Mouse (Mus musculus): ENCODE measurements around the gene Rab8a. TPM values are rescaled to one million over a fixed set of nuclear protein-coding genes. Genes with fewer than 3 reads are reported as not detected.
"Not testable (repeated sequence)": the region's sequence is repeated elsewhere in the genome, so short reads cannot be mapped to it uniquely, and the experiment has no call there.

The Rab8a gene
- 113 and 114 TPM in 2 replicates for polyA plus RNA-seq (2016; fragmentation: Nextera tagmentation; extraction: Ambion mirVana)

- Histone ChIP-seq H3K4me1 (peaks cover 12% of the 10 kb centered on the region), H3K4me2 (replicated peaks) (peak within 1 kb of the TSS; percentile 82), H3K9ac (peak within 1 kb of the TSS; percentile 93), H3K4me3 (peak within 1 kb of the TSS; percentile 90), H3K27me3 (replicated peaks) (no peaks in the 10 kb centered on the region), H3K36me3 (peaks cover 5% of the 10 kb centered on the region), H3K27ac (peak within 1 kb of the TSS; percentile 43; the same call in 1 of the 2 replicates), H3K9me3 (no peaks in the 10 kb centered on the region)
- peak; percentile 99 for ATAC-seq (ENCODE audit: low FRiP score, low read depth)
- under 1% methylated on average over 82 of the region's 82 CpGs for WGBS
Measured at GRCm38 (mm10) chr8:72160707-72161697, at the start of gene Rab8a. TSS of gene Rab8a (plus strand) at chr8:72161200.

- H3K27ac ChIP-seq = no peak overlapping the region
- no peaks in the 10 kb centered on the region for H3K9me3 ChIP-seq
- no peaks in the 10 kb centered on the region for H3K4me1 ChIP-seq
- H3K27me3 ChIP-seq (replicated peaks) = 0 out of 2 replicates have a peak, but pooled peaks cover 3% of the 10 kb centered on the region
- no peak overlapping the region for H3K4me3 ChIP-seq
- no peak overlapping the region for H3K4me2 ChIP-seq (replicated peaks)
- H3K36me3 ChIP-seq = no peaks in the 10 kb centered on the region
- H3K9ac ChIP-seq = no peak overlapping the region
- no peak for ATAC-seq (ENCODE audit: low FRiP score, low read depth)
- 75% methylated on average over 3 of the region's 3 CpGs for WGBS
Measured at GRCm38 (mm10) chr8:72112486-72112885, 48.5 kb upstream of the Rab8a start.

GRCm38 (mm10) chr8:72115202-72115601 is 45.8 kb upstream of the Rab8a start:
- H3K4me1 ChIP-seq = no peaks in the 10 kb centered on the region
- H3K9ac ChIP-seq = no peak overlapping the region
- no peak overlapping the region for H3K4me2 ChIP-seq (replicated peaks)
- no peak overlapping the region for H3K4me3 ChIP-seq
- no peaks in the 10 kb centered on the region for H3K27me3 ChIP-seq (replicated peaks)
- 90% methylated on average over 2 of the region's 2 CpGs for WGBS
- no peak for ATAC-seq (ENCODE audit: low FRiP score, low read depth)
- H3K36me3 ChIP-seq = no peaks in the 10 kb centered on the region
- no peaks in the 10 kb centered on the region for H3K9me3 ChIP-seq
- no peak overlapping the region for H3K27ac ChIP-seq

- no peaks in the 10 kb centered on the region for H3K27me3 ChIP-seq (replicated peaks)
Measured at GRCm38 (mm10) chr8:72118616-72119015, 42.4 kb upstream of the Rab8a start.

GRCm38 (mm10) chr8:72121486-72121885 is 39.5 kb upstream of the Rab8a start:
- H3K27ac ChIP-seq; ATAC-seq (ENCODE audit: low FRiP score, low read depth); H3K36me3 ChIP-seq; H3K9ac ChIP-seq; H3K4me1 ChIP-seq; H3K4me3 ChIP-seq; H3K27me3 ChIP-seq (replicated peaks); H3K9me3 ChIP-seq; H3K4me2 ChIP-seq (replicated peaks): not testable (repeated sequence)
- WGBS = 64% methylated on average over 3 of the region's 3 CpGs

More at GRCm38 (mm10) chr8:72118616-72119015, 42.4 kb upstream of the Rab8a start:
- Histone ChIP-seq H3K4me1 (no peaks in the 10 kb centered on the region), H3K36me3 (no peaks in the 10 kb centered on the region), H3K27ac (no peak overlapping the region), H3K4me3 (no peak overlapping the region), H3K9ac (no peak overlapping the region), H3K4me2 (replicated peaks) (no peak overlapping the region), H3K9me3 (no peaks in the 10 kb centered on the region)
- WGBS = 54% methylated on average over 4 of the region's 4 CpGs
- ATAC-seq (ENCODE audit: low FRiP score, low read depth) = no peak

GRCm38 (mm10) chr8:72121997-72122396 is 39.0 kb upstream of the Rab8a start:
- H3K9me3 ChIP-seq = no peaks in the 10 kb centered on the region
- no peak overlapping the region for H3K4me2 ChIP-seq (replicated peaks)
- no peaks in the 10 kb centered on the region for H3K27me3 ChIP-seq (replicated peaks)
- no peak for ATAC-seq (ENCODE audit: low FRiP score, low read depth)
- H3K27ac ChIP-seq = no peak overlapping the region
- H3K4me3 ChIP-seq = no peak overlapping the region
- H3K36me3 ChIP-seq = no peaks in the 10 kb centered on the region
- no peak overlapping the region for H3K9ac ChIP-seq
- 53% methylated on average over 1 of the region's 1 CpGs for WGBS
- no peaks in the 10 kb centered on the region for H3K4me1 ChIP-seq

- ATAC-seq (ENCODE audit: low FRiP score, low read depth) = no peak
- no peak overlapping the region for H3K27ac ChIP-seq
- WGBS = 89% methylated on average over 1 of the region's 1 CpGs
Measured at GRCm38 (mm10) chr8:72127834-72128233, 33.2 kb upstream of the Rab8a start.

GRCm38 (mm10) chr8:72131251-72131650 is 29.7 kb upstream of the Rab8a start:
- H3K27me3 ChIP-seq (replicated peaks) = no peaks in the 10 kb centered on the region
- WGBS = 64% methylated on average over 2 of the region's 2 CpGs
- no peaks in the 10 kb centered on the region for H3K36me3 ChIP-seq
- no peak overlapping the region for H3K9ac ChIP-seq
- no peak overlapping the region for H3K4me3 ChIP-seq
- ATAC-seq (ENCODE audit: low FRiP score, low read depth) = no peak
- H3K27ac ChIP-seq = no peak overlapping the region
- H3K4me1 ChIP-seq = no peaks in the 10 kb centered on the region
- no peaks in the 10 kb centered on the region for H3K9me3 ChIP-seq
- H3K4me2 ChIP-seq (replicated peaks) = no peak overlapping the region

More at GRCm38 (mm10) chr8:72127834-72128233, 33.2 kb upstream of the Rab8a start:
- Histone ChIP-seq H3K27me3 (replicated peaks) (no peaks in the 10 kb centered on the region), H3K9ac (no peak overlapping the region), H3K36me3 (no peaks in the 10 kb centered on the region), H3K4me3 (no peak overlapping the region), H3K4me2 (replicated peaks) (no peak overlapping the region), H3K9me3 (no peaks in the 10 kb centered on the region), H3K4me1 (no peaks in the 10 kb centered on the region)

GRCm38 (mm10) chr8:72131901-72132300 is 29.1 kb upstream of the Rab8a start:
- H3K4me1 ChIP-seq = 0 out of 2 replicates have a peak, but pooled peaks cover under 1% of the 10 kb centered on the region
- H3K36me3 ChIP-seq = no peaks in the 10 kb centered on the region
- WGBS = 92% methylated on average over 2 of the region's 2 CpGs
- H3K9me3 ChIP-seq = no peaks in the 10 kb centered on the region
- H3K4me3 ChIP-seq = no peak overlapping the region
- no peak overlapping the region for H3K27ac ChIP-seq
- H3K27me3 ChIP-seq (replicated peaks) = no peaks in the 10 kb centered on the region
- no peak overlapping the region for H3K9ac ChIP-seq
- H3K4me2 ChIP-seq (replicated peaks) = no peak overlapping the region
- ATAC-seq (ENCODE audit: low FRiP score, low read depth) = no peak

- Histone ChIP-seq H3K9me3 (no peaks in the 10 kb centered on the region), H3K4me1 (0 out of 2 replicates have a peak, but pooled peaks cover 2% of the 10 kb centered on the region), H3K27me3 (replicated peaks) (no peaks in the 10 kb centered on the region), H3K36me3 (no peaks in the 10 kb centered on the region), H3K27ac (no peak overlapping the region), H3K9ac (no peak overlapping the region), H3K4me3 (no peak overlapping the region), H3K4me2 (replicated peaks) (no peak overlapping the region)
- 97% methylated on average over 1 of the region's 1 CpGs for WGBS
- no peak for ATAC-seq (ENCODE audit: low FRiP score, low read depth)
Measured at GRCm38 (mm10) chr8:72132417-72132816, 28.6 kb upstream of the Rab8a start.

GRCm38 (mm10) chr8:72132891-72133290 is 28.1 kb upstream of the Rab8a start:
- 67% methylated on average over 1 of the region's 1 CpGs for WGBS
- no peak for ATAC-seq (ENCODE audit: low FRiP score, low read depth)

GRCm38 (mm10) chr8:72133507-72133906 is 27.5 kb upstream of the Rab8a start:
- ATAC-seq (ENCODE audit: low FRiP score, low read depth) = no peak

More at GRCm38 (mm10) chr8:72132891-72133290, 28.1 kb upstream of the Rab8a start:
- no peaks in the 10 kb centered on the region for H3K9me3 ChIP-seq
- H3K9ac ChIP-seq = no peak overlapping the region
- H3K27ac ChIP-seq = no peak overlapping the region
- H3K4me2 ChIP-seq (replicated peaks) = no peak overlapping the region
- 0 out of 2 replicates have a peak, but pooled peaks cover 4% of the 10 kb centered on the region for H3K4me1 ChIP-seq
- no peak overlapping the region for H3K4me3 ChIP-seq
- no peaks in the 10 kb centered on the region for H3K36me3 ChIP-seq
- no peaks in the 10 kb centered on the region for H3K27me3 ChIP-seq (replicated peaks)

More at GRCm38 (mm10) chr8:72133507-72133906, 27.5 kb upstream of the Rab8a start:
- no peak overlapping the region for H3K4me2 ChIP-seq (replicated peaks)
- no peaks in the 10 kb centered on the region for H3K27me3 ChIP-seq (replicated peaks)
- H3K4me3 ChIP-seq = no peak overlapping the region
- no peaks in the 10 kb centered on the region for H3K9me3 ChIP-seq
- H3K4me1 ChIP-seq = 0 out of 2 replicates have a peak, but pooled peaks cover 4% of the 10 kb centered on the region
- no peak overlapping the region for H3K9ac ChIP-seq
- peaks cover 2% of the 10 kb centered on the region for H3K36me3 ChIP-seq
- WGBS = 62% methylated on average over 1 of the region's 1 CpGs
- H3K27ac ChIP-seq = no peak overlapping the region
